Mouse (Mus musculus): ENCODE results near the gene Rnase2b.
"Not testable (repeated sequence)": the region's sequence is repeated elsewhere in the genome, so short reads cannot be mapped to it uniquely, and the experiment has no call there.

Rnase2b gene

GRCm38 (mm10) chr14:51152249-51152870 is 9.7 kb upstream of the Rnase2b start:
- in situ Hi-C loops (cut with MboI, MseI) = no loop called here

GRCm38 (mm10) chr14:51156056-51156735 is 5.9 kb upstream of the Rnase2b start:
- in situ Hi-C loops (cut with MboI, MseI) = no loop called here

- in situ Hi-C loops (cut with MboI, MseI) = no loop called here
Observed at GRCm38 (mm10) chr14:51156736-51157068, 5.4 kb upstream of the Rnase2b start.

GRCm38 (mm10) chr14:51157072-51157471 is 5.0 kb upstream of the Rnase2b start:
- in situ Hi-C loops (cut with MboI, MseI) = no loop called here

GRCm38 (mm10) chr14:51163323-51163722 is 1.3 kb downstream of the Rnase2b start:
- in situ Hi-C loops (cut with MboI, MseI) = not testable (repeated sequence)

GRCm38 (mm10) chr14:51165435-51165834 is 3.4 kb downstream of the Rnase2b start:
- in situ Hi-C loops (cut with MboI, MseI) = no loop called here

- in situ Hi-C loops (cut with MboI, MseI) = no loop called here
Observed at GRCm38 (mm10) chr14:51166068-51166467, 4.0 kb downstream of the Rnase2b start.

GRCm38 (mm10) chr14:51172095-51172865 is 10.2 kb downstream of the Rnase2b start:
- in situ Hi-C loops (cut with MboI, MseI) = not testable (repeated sequence)

GRCm38 (mm10) chr14:51172947-51173346 is 10.9 kb downstream of the Rnase2b start:
- in situ Hi-C loops (cut with MboI, MseI) = not testable (repeated sequence)

- in situ Hi-C loops (cut with MboI, MseI) = no loop called here
Observed at GRCm38 (mm10) chr14:51173843-51174242, 11.8 kb downstream of the Rnase2b start.

- in situ Hi-C loops (cut with MboI, MseI) = loop anchor here (5.0 kb wide), 1 partner anchor 81 kb away; no protein-coding TSS in a partner anchor
Observed at GRCm38 (mm10) chr14:51181051-51181450, 19.0 kb downstream of the Rnase2b start.

GRCm38 (mm10) chr14:51195681-51196080 is 33.6 kb downstream of the Rnase2b start:
- in situ Hi-C loops (cut with MboI, MseI) = no loop called here

GRCm38 (mm10) chr14:51199098-51200023 is 37.3 kb downstream of the Rnase2b start, which contains the start of gene Ang2:
Gene Ang2, minus strand, starts transcription at chr14:51199148.
- in situ Hi-C loops (cut with MboI, MseI) = no loop called here

GRCm38 (mm10) chr14:51200054-51200453 is 38.0 kb downstream of the Rnase2b start:
- in situ Hi-C loops (cut with MboI, MseI) = no loop called here

GRCm38 (mm10) chr14:51200466-51200865 is 38.4 kb downstream of the Rnase2b start:
- in situ Hi-C loops (cut with MboI, MseI) = no loop called here

- in situ Hi-C loops (cut with MboI, MseI) = no loop called here
Observed at GRCm38 (mm10) chr14:51203115-51203514, 41.1 kb downstream of the Rnase2b start, which contains the start of gene Ear14. Gene Ear14, plus strand, starts transcription at chr14:51203391.
